Mouse (Mus musculus): Measurements from ENCODE around the gene Ube3c.

- no peak for TF ChIP-seq CTCF (conservative IDR thresholded peaks at IDR 0.05; ENCODE audit: insufficient read depth, insufficient read length, low read depth, low read length)
- TF ChIP-seq POLR2A (IDR thresholded peaks at IDR 0.05; ENCODE audit: low read depth, low read length), result no peak
Measured at GRCm38 (mm10) chr5:29575085-29575484, 6.0 kb downstream of the Ube3c start.
